Mouse (Mus musculus) thymus, adult 2 months (tissue): ENCODE results near the gene Gm28047.

Source experiments
- CTCF ChIP-seq: fragments of 200-500 bp; IDR thresholded peaks from 2 replicates; pipeline ENCODE4 v1.5.1; 2012; ENCODE audit warnings: mild to moderate bottlenecking, control low read depth, low read length, moderate library complexity, borderline replicate concordance; ENCODE audit not compliant: control insufficient read depth, poor library complexity, insufficient read depth; ENCODE audit errors: extremely low read depth
- POLR2A ChIP-seq: fragments of 200-500 bp; IDR thresholded peaks from 2 replicates; pipeline ENCODE4 v1.6.1; 2012; ENCODE audit warnings: mild to moderate bottlenecking, low read length, control low read depth, moderate library complexity; ENCODE audit not compliant: control insufficient read depth, poor library complexity, insufficient read depth; ENCODE audit errors: extremely low read depth

DNA sequence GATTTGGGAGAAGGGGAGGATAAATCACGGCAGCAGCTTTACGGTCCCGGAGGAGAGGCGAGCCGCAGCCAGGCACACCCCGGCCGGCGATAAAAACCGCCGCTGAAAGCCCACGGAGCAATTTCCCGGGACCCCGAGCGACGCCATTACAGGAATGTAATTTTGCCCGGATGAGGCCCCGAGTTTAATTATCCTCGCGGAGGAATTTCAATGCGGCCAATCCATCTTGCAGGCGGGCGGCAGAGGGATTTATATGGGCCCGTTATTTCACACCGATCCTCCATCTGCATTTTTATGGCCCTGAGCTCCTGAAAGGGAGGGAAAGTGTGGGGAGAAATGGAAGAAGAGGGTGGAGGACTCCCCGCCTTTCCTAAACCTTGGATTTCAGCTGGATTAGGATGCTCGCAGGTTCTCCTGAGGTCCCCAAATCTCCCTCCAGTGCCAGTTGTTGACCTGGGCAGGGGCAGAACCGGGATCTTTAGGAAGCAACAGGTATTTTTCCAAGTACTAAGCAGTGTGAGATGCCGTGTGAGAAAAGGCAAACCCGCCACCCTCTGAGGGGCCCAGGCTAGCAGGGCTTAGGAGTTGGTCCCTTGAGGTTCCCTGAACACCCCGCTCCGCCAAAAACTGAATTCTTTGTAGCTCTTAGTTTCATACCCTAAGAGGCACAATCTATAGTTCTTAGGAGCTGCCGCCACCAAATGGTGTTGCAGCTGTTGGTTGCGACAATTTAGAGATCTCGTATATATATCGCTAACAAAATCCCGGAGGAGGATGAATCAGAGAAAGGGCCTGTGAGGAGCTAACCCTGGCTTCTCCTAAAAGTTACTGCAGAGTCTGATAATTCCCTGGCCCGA, 47.6 kb upstream of the Gm28047 start, which contains the start of gene Atp5g2:
- no peak for TF ChIP-seq POLR2A
- TF ChIP-seq CTCF: no peak
